Mouse (Mus musculus) MEL (cell line): ENCODE results near the gene Rex1bd. TPM values are rescaled to one million over a fixed set of nuclear protein-coding genes. Genes with fewer than 3 reads are reported as not detected.
A peak's percentile ranks its signal among the peaks of the same experiment; 100 is the strongest.

Source experiments
- DNase-seq: peaks from one replicate; pipeline ENCODE4 v3.0.0; 2011; ENCODE audit warnings: low read depth, low spot score
- H3K27ac ChIP-seq: 2 replicates; pipeline ENCODE4 v1.5.1; 2012; ENCODE audit warnings: low read depth, mild to moderate bottlenecking, control low read depth, low read length, moderate library complexity; ENCODE audit not compliant: control insufficient read depth
- H3K27me3 ChIP-seq, 2 experiments: fragments of 150-350 bp in 1 of 2; sonication (generic) in 1 of 2; 2 replicates each; pipeline ENCODE4 v1.6.1; 2012; ENCODE audit warnings: low read length in 2 of 2, mild to moderate bottlenecking in 2 of 2, improper control_type of control experiment in 1 of 2, moderate library complexity in 1 of 2; ENCODE audit not compliant: insufficient read depth in 2 of 2, control insufficient read depth in 1 of 2
- H3K36me3 ChIP-seq, 2 experiments: 2 replicates each; pipeline ENCODE4 v1.6.1; 2012 to 2014; ENCODE audit warnings: low read length in 2 of 2, improper control_type of control experiment in 1 of 2, inconsistent platforms in 1 of 2, mild to moderate bottlenecking in 1 of 2; ENCODE audit not compliant: insufficient read depth in 2 of 2, control insufficient read depth in 1 of 2
- H3K4me1 ChIP-seq, 2 experiments: fragments of 150-350 bp in 1 of 2; sonication (generic) in 1 of 2; 2 replicates each; pipeline ENCODE4 v1.6.1; 2012; ENCODE audit warnings: low read length in 2 of 2, improper control_type of control experiment in 1 of 2, mild to moderate bottlenecking in 1 of 2; ENCODE audit not compliant: insufficient read depth in 2 of 2, control insufficient read depth in 1 of 2
- H3K4me3 ChIP-seq, 2 experiments: fragments of 150-350 bp in 1 of 2; sonication (generic) in 1 of 2; 2 replicates each; pipeline ENCODE4 v1.5.1; 2012; ENCODE audit warnings: low read depth in 2 of 2, low read length in 2 of 2, mild to moderate bottlenecking in 2 of 2, moderate library complexity in 2 of 2, control low read depth in 1 of 2, improper control_type of control experiment in 1 of 2; ENCODE audit not compliant: control insufficient read depth in 1 of 2, insufficient read depth in 1 of 2
- H3K79me2 ChIP-seq: 2 replicates; pipeline ENCODE4 v1.6.1; 2012; ENCODE audit warnings: mild to moderate bottlenecking, low read length, moderate library complexity; ENCODE audit not compliant: control insufficient read depth, poor library complexity, insufficient read depth
- H3K9ac ChIP-seq: 2 replicates; pipeline ENCODE4 v1.6.1; 2012; ENCODE audit warnings: low read depth, mild to moderate bottlenecking, control low read depth, low read length, moderate library complexity; ENCODE audit not compliant: control insufficient read depth, poor library complexity, severe bottlenecking
- H3K9me3 ChIP-seq: fragments of 150-350 bp; sonication (generic); replicated peaks from 2 replicates; pipeline ENCODE4 v1.6.1; 2012; ENCODE audit warnings: mild to moderate bottlenecking, low read length, improper control_type of control experiment, moderate library complexity; ENCODE audit not compliant: insufficient read depth
- CHD1 ChIP-seq: IDR thresholded peaks from 2 replicates; pipeline ENCODE4 v1.6.1; 2012; ENCODE audit warnings: low read depth, mild to moderate bottlenecking, inconsistent platforms, low read length, improper control_type of control experiment
- CTCF ChIP-seq, 3 experiments: IDR thresholded peaks in 2 of 3; conservative IDR thresholded peaks in 1 of 3; 2 replicates each; pipeline ENCODE4 v1.5.1; 2011 to 2012; ENCODE audit warnings: low read length in 3 of 3, low read depth in 2 of 3, mild to moderate bottlenecking in 2 of 3, improper control_type of control experiment in 1 of 3, inconsistent platforms in 1 of 3, mixed read lengths in 1 of 3, moderate library complexity in 1 of 3; ENCODE audit not compliant: control insufficient read depth in 1 of 3, insufficient read depth in 1 of 3, poor library complexity in 1 of 3, severe bottlenecking in 1 of 3
- EP300 ChIP-seq, 2 experiments: IDR thresholded peaks; 2 replicates each; pipeline ENCODE4 v1.6.1; 2011; ENCODE audit warnings: improper control_type of control experiment in 2 of 2, low read length in 2 of 2, low read depth in 1 of 2, mild to moderate bottlenecking in 1 of 2
- ETS1 ChIP-seq: IDR thresholded peaks from 2 replicates; pipeline ENCODE4 v1.6.1; 2012; ENCODE audit warnings: low read depth, mild to moderate bottlenecking, inconsistent platforms, low read length, improper control_type of control experiment, moderate library complexity
- GATA1 ChIP-seq: IDR thresholded peaks from 2 replicates; pipeline ENCODE4 v1.6.1; 2011; ENCODE audit warnings: low read depth, low read length, improper control_type of control experiment
- KAT2A ChIP-seq: conservative IDR thresholded peaks from 2 replicates; pipeline ENCODE4 v1.6.1; 2012; ENCODE audit warnings: low read depth, low read length, improper control_type of control experiment, inconsistent platforms
- MAX ChIP-seq: IDR thresholded peaks from 2 replicates; pipeline ENCODE4 v1.6.1; 2011; ENCODE audit warnings: low read length, improper control_type of control experiment
- MYC ChIP-seq: IDR thresholded peaks from 2 replicates; pipeline ENCODE4 v1.6.1; 2011; ENCODE audit warnings: low read depth, mild to moderate bottlenecking, low read length, improper control_type of control experiment, moderate library complexity
- NELFE ChIP-seq: IDR thresholded peaks from 2 replicates; pipeline ENCODE4 v1.6.1; 2011; ENCODE audit warnings: low read depth, low read length, improper control_type of control experiment
- TBP ChIP-seq: IDR thresholded peaks from 2 replicates; pipeline ENCODE4 v1.8.0; 2011; ENCODE audit warnings: low read depth, low read length, improper control_type of control experiment
- USF2 ChIP-seq, 2 experiments: IDR thresholded peaks; 2 replicates each; pipeline ENCODE4 v1.6.1; 2011 to 2012; ENCODE audit warnings: improper control_type of control experiment in 2 of 2, low read length in 2 of 2, borderline replicate concordance in 1 of 2, inconsistent platforms in 1 of 2, low read depth in 1 of 2, mild to moderate bottlenecking in 1 of 2; ENCODE audit not compliant: insufficient read depth in 1 of 2
- ZC3H11A ChIP-seq: IDR thresholded peaks from 2 replicates; pipeline ENCODE4 v1.6.1; 2012; ENCODE audit warnings: low read depth, mild to moderate bottlenecking, inconsistent platforms, low read length, improper control_type of control experiment
- ZNF384 ChIP-seq: IDR thresholded peaks from 2 replicates; pipeline ENCODE4 v1.6.1; 2012; ENCODE audit warnings: low read depth, mild to moderate bottlenecking, inconsistent platforms, low read length, improper control_type of control experiment
- polyA plus RNA-seq, 2 experiments: library from polyadenylated mRNA; stranded (reverse) in 1 of 2; unstranded in 1 of 2; fragments of >175 nt in 1 of 2; fragments of >200 nt in 1 of 2; gene quantifications; 2 replicates each; pipeline versions ENCODE4 v1.2.1 to v1.2.4; 2012; ENCODE audit warnings: low replicate concordance in 2 of 2, low read depth in 1 of 2; ENCODE audit not compliant: insufficient read length in 2 of 2, insufficient read depth in 1 of 2, missing spikeins in 1 of 2
- total RNA-seq: library from RNA; depleted of rRNA; stranded (reverse); fragments of 300-350 nt; gene quantifications from 2 replicates; pipeline ENCODE4 v1.2.3, GENCODE M21; 2012

The Rex1bd gene
- total and polyA plus RNA-seq, 3 experiments, result 145 to 204 TPM; not detected in 1

- Histone ChIP-seq H3K27ac (no peak overlapping the region), H3K4me1 (peaks cover 0 to 13% of the 10 kb centered on the region in 2 experiments; a peak in 2 of 4 replicates), H3K9ac (no peak overlapping the region), H3K4me3 (no peak overlapping the region), H3K27me3 (no peaks in the 10 kb centered on the region), H3K79me2 (peaks cover 6% of the 10 kb centered on the region), H3K9me3 (no peaks in the 10 kb centered on the region), H3K36me3 (peaks cover 0 to 10% of the 10 kb centered on the region in 2 experiments; a peak in 2 of 4 replicates)
- DNase-seq, result no peak
- TF ChIP-seq GATA1 (no peak), ZC3H11A (no peak), NELFE (no peak), MAX (no peak), KAT2A (no peak), USF2 (IDR thresholded peaks at IDR 0.05; ENCODE audit: borderline replicate concordance in 1 of 2, insufficient read depth in 1 of 2, low read depth in 1 of 2, low read length in 2 of 2) (no peak), CHD1 (no peak), MYC (no peak)
Measured at GRCm38 (mm10) chr8:70534281-70534680, 27.7 kb upstream of the Rex1bd start.

- Histone ChIP-seq H3K27me3 (no peaks in the 10 kb centered on the region), H3K4me1 (peaks cover 0 to 23% of the 10 kb centered on the region in 2 experiments; a peak in 3 of 4 replicates), H3K27ac (peak overlapping the region; percentile 81), H3K36me3 (peaks cover 0 to 23% of the 10 kb centered on the region in 2 experiments; a peak in 2 of 4 replicates), H3K79me2 (peaks cover 29% of the 10 kb centered on the region), H3K9ac (peak overlapping the region; percentile 35), H3K9me3 (no peaks in the 10 kb centered on the region), H3K4me3 (no peak overlapping the region)
- DNase-seq, result no peak
- TF ChIP-seq ZNF384 (peak; percentile 69), EP300 (IDR thresholded peaks at IDR 0.05; ENCODE audit: low read depth in 1 of 2, low read length in 2 of 2) (no peak), CTCF (IDR thresholded peaks at IDR 0.05 in 2 of 3, conservative IDR thresholded peaks at IDR 0.05 in 1 of 3; ENCODE audit: control insufficient read depth in 1 of 3, insufficient read depth in 1 of 3, low read depth in 2 of 3, low read length in 3 of 3, poor library complexity in 1 of 3, severe bottlenecking in 1 of 3) (peak in 2 of 3 experiments; percentile 9 to 27; a peak in 2 of 6 replicates)
Measured at GRCm38 (mm10) chr8:70530314-70530713, 23.8 kb upstream of the Rex1bd start.

DNA sequence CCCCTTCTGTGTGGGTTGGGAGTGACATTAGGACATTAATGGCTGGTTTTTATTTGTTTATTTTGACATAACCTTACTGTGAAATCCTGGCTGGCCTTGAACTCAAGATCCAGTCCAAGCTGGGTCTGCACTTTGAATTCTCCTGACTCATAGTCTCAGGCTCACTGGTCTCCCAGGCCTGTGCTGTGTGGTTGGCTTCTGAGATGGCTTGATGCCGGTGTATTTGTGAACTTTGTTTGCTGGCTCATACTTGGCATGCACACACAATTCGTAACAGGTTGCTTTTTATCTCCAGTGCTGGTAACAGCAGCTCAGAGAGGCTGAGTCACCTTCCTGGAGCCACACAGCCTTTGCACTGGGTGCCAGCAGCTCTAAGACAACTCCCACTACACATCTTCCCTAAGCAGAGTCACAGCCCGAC is 23.2 kb upstream of the Rex1bd start:
- peaks cover 29% of the 10 kb centered on the region for H3K79me2 ChIP-seq
- peaks cover 0 to 23% of the 10 kb centered on the region in 2 experiments; a peak in 3 of 4 replicates for H3K4me1 ChIP-seq
- TF ChIP-seq ETS1 (no peak), TBP (0 out of 2 replicates have a peak, but pooled peaks have one; percentile 37), EP300 (IDR thresholded peaks at IDR 0.05; ENCODE audit: low read depth in 1 of 2, low read length in 2 of 2) (peak in 1 of 2 experiments; percentile 19; a peak in 1 of 4 replicates), GATA1 (peak; percentile 28; the same call in 1 of the 2 replicates), CHD1 (no peak), CTCF (IDR thresholded peaks at IDR 0.05 in 2 of 3, conservative IDR thresholded peaks at IDR 0.05 in 1 of 3; ENCODE audit: control insufficient read depth in 1 of 3, insufficient read depth in 1 of 3, low read depth in 2 of 3, low read length in 3 of 3, poor library complexity in 1 of 3, severe bottlenecking in 1 of 3) (no peak)
- H3K27ac ChIP-seq, result peak overlapping the region; percentile 81
- H3K9ac ChIP-seq, result peak overlapping the region; percentile 96
- no peaks in the 10 kb centered on the region for H3K27me3 ChIP-seq
- H3K36me3 ChIP-seq, result peaks cover 0 to 23% of the 10 kb centered on the region in 2 experiments; a peak in 2 of 4 replicates
- no peaks in the 10 kb centered on the region for H3K9me3 ChIP-seq
- peak overlapping the region in 1 of 2 experiments; percentile 7; a peak in 1 of 4 replicates for H3K4me3 ChIP-seq
- peak; percentile 80 for DNase-seq
